In the genomic region with DNA sequence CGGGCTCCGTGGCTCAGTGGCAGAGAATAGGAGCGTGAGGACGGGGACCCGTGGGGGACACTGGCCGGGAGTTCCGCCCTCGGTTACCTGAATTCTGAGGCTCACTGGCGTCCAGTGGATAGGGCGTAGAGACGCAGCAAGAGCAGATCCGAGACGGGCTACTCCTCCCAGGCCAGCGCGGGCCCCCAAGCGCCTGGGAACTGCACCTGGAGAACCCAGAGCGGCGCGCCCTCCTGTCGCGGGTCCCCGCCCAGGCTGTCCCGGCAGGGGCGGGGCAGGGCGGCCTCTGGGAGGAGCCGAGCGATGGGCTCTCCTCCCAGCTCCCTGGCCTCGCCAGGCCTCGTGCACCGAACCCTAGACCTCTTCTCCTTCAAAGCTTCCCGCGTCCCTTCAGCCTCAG, we compare ENCODE assay signal across 7 mouse cellular contexts. TPM values are rescaled to one million over a fixed set of nuclear protein-coding genes. Genes with fewer than 3 reads are reported as not detected.
DNase-seq lines count a peak whose midpoint lies in the region; ATAC-seq and TF ChIP-seq lines count a peak whose summit lies in the region.

A gene (minus strand): TSS at position 257 of the 400 bp plus-strand sequence.

- peak within 1 kb of the TSS; percentile 32 for H3K4me3 ChIP-seq in cortical plate, adult 2 months (ENCODE audit: insufficient read depth, low read length)
- peak within 1 kb of the TSS; percentile 52 for H3K4me3 ChIP-seq in heart, embryonic 15.5 days

- under 1% methylated on average over 32 of the region's 32 CpGs for WGBS in heart, embryonic 15.5 days

- DNase-seq in T-cell, adult 2 months (ENCODE audit: low spot score): peak; percentile 16
- peak; percentile 90 for DNase-seq in kidney, postnatal 14 days
- peak; percentile 32 to 67 for DNase-seq in spleen, postnatal 4 days (ENCODE audit: low spot score in 2 of 2)
- no peak for DNase-seq in layer of hippocampus, adult 8-10 months (ENCODE audit: low spot score in 2 of 2)

- no peaks in the 10 kb centered on the region for H3K4me1 ChIP-seq in cortical plate, adult 2 months (ENCODE audit: control insufficient read depth, insufficient read depth, low read length)
- H3K4me1 ChIP-seq in heart, embryonic 15.5 days (replicated peaks): peaks cover 9% of the 10 kb centered on the region

- H3K9me3 ChIP-seq in heart, embryonic 15.5 days (replicated peaks): no peaks in the 10 kb centered on the region

- peaks cover 51% of the 10 kb centered on the region for H3K27me3 ChIP-seq in heart, embryonic 15.5 days

- no peak for TF ChIP-seq CTCF in cortical plate, adult 2 months (IDR thresholded peaks at IDR 0.05; ENCODE audit: extremely low read depth, insufficient read depth, low read length)

- 0 out of 2 replicates have a peak, but pooled peaks have one; percentile 63 for ATAC-seq in heart, embryonic 15.5 days (replicated peaks; ENCODE audit: insufficient number of reproducible peaks, insufficient read depth, low FRiP score, low read depth)
- ATAC-seq in megakaryocyte, adult 5-6 weeks (ENCODE audit: poor library complexity, severe bottlenecking): peak; percentile 75

- peak within 1 kb of the TSS; percentile 45; the same call in 1 of the 2 replicates for H3K9ac ChIP-seq in heart, embryonic 15.5 days

- no peak for TF ChIP-seq POLR2A in cortical plate, adult 2 months (IDR thresholded peaks at IDR 0.05; ENCODE audit: extremely low read depth, insufficient read depth, low read length)

- no peak within 1 kb of the TSS for H3K27ac ChIP-seq in cortical plate, adult 2 months (ENCODE audit: insufficient read depth, low read length)
- no peak within 1 kb of the TSS for H3K27ac ChIP-seq in heart, embryonic 15.5 days

- no peaks in the 10 kb centered on the region for H3K36me3 ChIP-seq in heart, embryonic 15.5 days

- H3K4me2 ChIP-seq in heart, embryonic 15.5 days: peak within 1 kb of the TSS; percentile 92

RNA-seq across cellular contexts. Expression of the gene that starts here (rescaled TPM):
- 5.5 and 8.5 TPM in 2 replicates for polyA plus RNA-seq in cortical plate, adult 2 months (2012; rRNA removed)
- polyA plus RNA-seq in heart, embryonic 15.5 days (2015; fragmentation: Nextera tagmentation; extraction: Ambion mirVana): 0.37 and 1.5 TPM in 2 replicates
- total RNA-seq in megakaryocyte, adult 5-6 weeks (2015): 0.36 and 1.0 TPM in 2 replicates
- total RNA-seq in megakaryocyte, adult 5-6 weeks (2017): 0.59 and 1.1 TPM in 2 replicates
- total RNA-seq in layer of hippocampus, adult 8-10 months (2022): 1 to 10 TPM; 3.7 to 6.2 (median 4.3) TPM

Comparison
In these comparisons a context has a peak if more than half of its experiments do, and no peak if none do; other contexts are left out.
1. DNase-seq: peak in T-cell, adult 2 months (single experiment), kidney, postnatal 14 days (single experiment) and spleen, postnatal 4 days (2 of 2); none in layer of hippocampus, adult 8-10 months (0 of 2).